Mouse (Mus musculus) olfactory bulb, adult 2 months (tissue): ENCODE measurements around the gene Zfp764.

ENCODE experiments used
- CTCF ChIP-seq: fragments of 200-500 bp; IDR thresholded peaks from 2 replicates; pipeline ENCODE4 v1.5.1; 2012; ENCODE audit warnings: low read depth, mild to moderate bottlenecking, low read length, moderate library complexity; ENCODE audit not compliant: insufficient read depth
- POLR2A ChIP-seq: fragments of 200-500 bp; IDR thresholded peaks from 2 replicates; pipeline ENCODE4 v1.6.1; 2012; ENCODE audit warnings: mild to moderate bottlenecking, low read depth, low read length, moderate library complexity; ENCODE audit not compliant: insufficient read depth

DNA sequence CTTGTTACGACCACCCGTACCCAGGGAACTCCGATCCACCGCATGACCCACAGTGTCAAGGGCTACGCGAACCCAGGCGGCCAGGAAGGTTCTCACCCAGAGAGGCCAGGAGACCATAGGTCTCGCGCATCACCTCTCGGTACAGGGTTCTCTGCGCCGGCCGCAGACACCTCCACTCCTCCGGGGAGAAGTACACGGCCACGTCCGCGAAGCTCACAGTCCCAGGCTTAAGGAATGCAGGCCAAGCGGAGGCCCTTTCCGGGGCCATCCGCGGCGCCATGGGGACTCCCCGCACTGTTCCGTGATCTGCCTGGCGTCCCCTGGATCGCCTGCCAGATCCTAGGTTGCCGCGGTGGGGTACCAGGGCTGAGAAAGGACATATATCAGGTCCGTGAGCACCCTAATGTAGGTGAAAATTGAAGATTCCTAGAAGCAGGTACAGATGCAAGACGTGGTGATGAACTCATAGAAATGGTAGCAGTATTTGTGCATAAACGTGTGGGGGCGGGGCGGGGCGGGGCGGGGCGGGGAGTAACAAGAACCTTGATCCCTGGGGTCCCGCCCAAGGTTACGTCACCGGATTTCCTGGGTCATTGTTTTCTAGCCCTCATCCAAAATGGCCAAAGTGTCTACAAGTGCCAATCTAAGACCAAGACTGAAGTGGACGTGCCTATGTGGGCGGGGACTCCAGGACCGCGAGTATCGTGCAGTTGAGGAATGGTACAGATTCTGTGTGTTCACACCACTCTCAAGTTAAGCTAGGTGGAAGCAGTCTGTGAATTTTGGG is 13.3 kb downstream of the Zfp764 start, which contains the start of gene E430018J23Rik:
- TF ChIP-seq CTCF, result no peak
- TF ChIP-seq POLR2A, result no peak
